Mouse (Mus musculus) intestine, postnatal 0 days (tissue): ENCODE measurements around the gene Gm48551. TPM values are rescaled to one million over a fixed set of nuclear protein-coding genes. Genes with fewer than 3 reads are reported as not detected.

ENCODE experiments used
- ATAC-seq: fragments of 200-750 bp; cut with Nextera tagmentation; 2 replicates; pipeline ENCODE4 v1.8.0; 2017; ENCODE audit warnings: mild to moderate bottlenecking, moderate TSS enrichment, moderate library complexity
- H3K27ac ChIP-seq: fragments of 300-500 bp; sonication (generic); 2 replicates; pipeline ENCODE4 v1.5.1; 2014; ENCODE audit warnings: mild to moderate bottlenecking, low read depth, low read length, moderate library complexity
- H3K27me3 ChIP-seq: fragments of 300-500 bp; sonication (generic); replicated peaks from 2 replicates; pipeline ENCODE4 v1.6.1; 2014; ENCODE audit warnings: low read length, mixed read lengths; ENCODE audit not compliant: control insufficient read depth, insufficient read depth
- H3K36me3 ChIP-seq: fragments of 300-500 bp; sonication (generic); 2 replicates; pipeline ENCODE4 v1.6.1; 2014; ENCODE audit warnings: mild to moderate bottlenecking, moderate library complexity; ENCODE audit not compliant: control insufficient read depth, insufficient read depth
- H3K4me1 ChIP-seq: fragments of 300-500 bp; sonication (generic); replicated peaks from 2 replicates; pipeline ENCODE4 v1.6.1; 2014; ENCODE audit warnings: antibody characterized with exemption, low read length, mixed read lengths; ENCODE audit not compliant: control insufficient read depth, insufficient read depth
- H3K4me2 ChIP-seq: fragments of 300-500 bp; sonication (generic); replicated peaks from 2 replicates; pipeline ENCODE4 v1.6.1; 2014; ENCODE audit warnings: low read depth, mild to moderate bottlenecking, moderate library complexity
- H3K4me3 ChIP-seq: fragments of 300-500 bp; sonication (generic); 2 replicates; pipeline ENCODE4 v1.5.1; 2014; ENCODE audit warnings: low read depth, low read length
- H3K9ac ChIP-seq: fragments of 300-500 bp; sonication (generic); 2 replicates; pipeline ENCODE4 v1.6.1; 2014; ENCODE audit warnings: mild to moderate bottlenecking, low read depth, low read length
- H3K9me3 ChIP-seq: fragments of 300-500 bp; sonication (generic); 2 replicates; pipeline ENCODE4 v1.6.1; 2016; ENCODE audit warnings: mixed run types; ENCODE audit not compliant: control insufficient read depth
- CTCF ChIP-seq: sonication (generic); IDR thresholded peaks from 2 replicates; pipeline ENCODE4 v1.5.1; 2016; ENCODE audit warnings: low read depth, mild to moderate bottlenecking, control low read depth, antibody characterized with exemption, moderate library complexity
- WGBS: fragments of 180-500 bp; shearing (Covaris S2); extraction: QIAGEN DNeasy Blood & Tissue Kit; methylation state at CpG from one replicate; pipeline ENCODE4 v1.1.7; 2014; 5-methylcytosine and 5-hydroxymethylcytosine counted together
- polyA plus RNA-seq: library from polyadenylated mRNA; unstranded; fragments of >200 nt; fragmentation: Nextera tagmentation; extraction: Ambion mirVana; gene quantifications from 2 replicates; pipeline ENCODE4 v1.2.1, GENCODE M21; 2015

The Gm48551 gene
- polyA plus RNA-seq, 1 experiment from 2014 or later: 0.76 TPM

DNA sequence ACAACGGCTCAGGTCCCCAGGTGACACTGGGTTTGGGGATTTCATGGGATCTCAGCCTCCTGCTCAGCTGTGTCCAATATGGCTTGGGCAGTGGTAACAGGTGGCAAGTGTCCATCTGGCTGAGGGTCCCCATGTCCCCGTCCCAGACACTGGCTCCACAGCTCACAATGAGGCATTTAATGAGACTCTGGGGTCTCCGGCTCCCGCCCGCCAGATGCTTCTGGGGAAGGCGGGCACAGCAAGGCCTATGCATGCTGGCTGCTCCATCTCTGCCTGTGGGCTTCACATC, 17.1 kb upstream of the Gm48551 start:
- Histone ChIP-seq H3K9me3 (no peaks in the 10 kb centered on the region), H3K4me1 (peaks cover 32% of the 10 kb centered on the region), H3K36me3 (peaks cover 67% of the 10 kb centered on the region), H3K4me3 (no peak overlapping the region), H3K9ac (no peak overlapping the region), H3K27me3 (no peaks in the 10 kb centered on the region), H3K4me2 (no peak overlapping the region), H3K27ac (no peak overlapping the region)
- TF ChIP-seq CTCF: no peak
- WGBS: 89% methylated on average over 6 of the region's 6 CpGs
- ATAC-seq: no peak

- no peak for TF ChIP-seq CTCF
- no peak for ATAC-seq
- Histone ChIP-seq H3K36me3 (peaks cover 46% of the 10 kb centered on the region), H3K4me1 (peaks cover 11% of the 10 kb centered on the region), H3K9me3 (no peaks in the 10 kb centered on the region), H3K27ac (no peak overlapping the region), H3K4me3 (no peak overlapping the region), H3K9ac (no peak overlapping the region), H3K27me3 (no peaks in the 10 kb centered on the region), H3K4me2 (no peak overlapping the region)
- 90% methylated on average over 10 of the region's 10 CpGs for WGBS
Observed at GRCm38 (mm10) chr10:81375322-81375721, 8.9 kb upstream of the Gm48551 start.

DNA sequence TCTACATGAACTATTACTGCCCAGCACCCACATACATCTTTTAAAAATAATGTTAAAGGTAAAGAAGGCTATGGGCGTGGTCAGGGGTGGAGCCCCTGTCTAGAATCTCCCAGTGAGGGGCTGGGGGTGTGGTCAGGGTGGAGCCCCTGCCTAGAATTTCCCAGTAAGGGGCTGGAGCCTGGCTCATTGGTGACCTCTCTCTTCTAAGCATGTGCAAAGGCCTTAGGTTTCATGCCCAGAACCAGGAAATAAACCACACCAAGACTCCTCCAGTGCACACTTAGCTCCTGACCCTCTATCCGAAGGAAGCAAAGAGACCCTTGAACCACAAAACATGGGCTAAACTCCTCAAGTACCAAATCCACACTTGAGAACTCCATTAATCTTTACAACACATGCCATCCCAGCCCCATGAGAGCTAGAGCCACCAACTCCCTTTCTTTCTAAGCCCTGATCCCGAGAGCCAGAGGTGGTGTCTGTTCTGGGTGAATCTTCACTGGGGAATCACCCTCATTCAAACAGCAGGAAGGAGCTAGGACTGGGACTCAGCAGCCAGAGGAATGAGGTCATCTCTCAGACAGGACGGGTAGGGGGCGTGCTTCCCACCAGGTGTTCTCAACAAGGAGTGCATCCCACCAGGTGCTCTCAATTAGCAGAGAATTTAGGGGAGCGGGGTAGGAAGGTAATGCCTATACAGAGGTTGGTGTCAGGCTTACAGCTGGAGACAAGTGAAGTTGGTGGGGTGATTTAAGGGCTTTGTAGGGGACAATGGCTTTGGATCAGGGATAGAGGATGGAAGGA, 7.5 kb upstream of the Gm48551 start:
- peaks cover 31% of the 10 kb centered on the region for H3K36me3 ChIP-seq
- no peaks in the 10 kb centered on the region for H3K9me3 ChIP-seq
- 0 out of 2 replicates have a peak overlapping the region, but pooled peaks have one; percentile 91 for H3K9ac ChIP-seq
- H3K4me1 ChIP-seq: peaks cover 11% of the 10 kb centered on the region
- peak; percentile 31; the same call in 1 of the 2 replicates for TF ChIP-seq CTCF
- peak overlapping the region; percentile 93 for H3K4me2 ChIP-seq
- no peaks in the 10 kb centered on the region for H3K27me3 ChIP-seq
- 17% methylated on average over 6 of the region's 6 CpGs for WGBS
- no peak for ATAC-seq
- H3K27ac ChIP-seq: no peak overlapping the region; the same call in 1 of the 2 replicates
- H3K4me3 ChIP-seq: peak overlapping the region; percentile 86

DNA sequence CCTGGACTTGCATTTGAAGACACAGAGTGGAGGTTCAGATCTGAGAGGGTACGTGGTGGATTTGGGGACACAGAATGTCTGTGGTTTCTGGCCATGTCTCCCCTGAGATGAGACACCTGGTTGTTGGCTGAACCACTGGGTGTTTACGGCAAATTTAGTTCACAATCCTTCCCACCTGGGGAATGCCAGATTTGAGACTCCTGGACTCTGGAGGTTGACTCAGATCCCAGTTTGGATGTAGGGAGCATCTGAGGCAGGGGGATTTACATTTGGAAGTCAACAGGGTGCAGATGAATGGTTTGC, 7.0 kb upstream of the Gm48551 start:
- no peak for ATAC-seq
- 29% methylated on average over 2 of the region's 2 CpGs for WGBS
- no peak overlapping the region; the same call in 1 of the 2 replicates for H3K27ac ChIP-seq
- peak overlapping the region; percentile 93 for H3K4me2 ChIP-seq
- H3K27me3 ChIP-seq: no peaks in the 10 kb centered on the region
- H3K9me3 ChIP-seq: no peaks in the 10 kb centered on the region
- TF ChIP-seq CTCF: no peak
- peaks cover 30% of the 10 kb centered on the region for H3K36me3 ChIP-seq
- peak overlapping the region; percentile 86 for H3K4me3 ChIP-seq
- H3K4me1 ChIP-seq: peaks cover 11% of the 10 kb centered on the region
- H3K9ac ChIP-seq: peak overlapping the region; percentile 91

DNA sequence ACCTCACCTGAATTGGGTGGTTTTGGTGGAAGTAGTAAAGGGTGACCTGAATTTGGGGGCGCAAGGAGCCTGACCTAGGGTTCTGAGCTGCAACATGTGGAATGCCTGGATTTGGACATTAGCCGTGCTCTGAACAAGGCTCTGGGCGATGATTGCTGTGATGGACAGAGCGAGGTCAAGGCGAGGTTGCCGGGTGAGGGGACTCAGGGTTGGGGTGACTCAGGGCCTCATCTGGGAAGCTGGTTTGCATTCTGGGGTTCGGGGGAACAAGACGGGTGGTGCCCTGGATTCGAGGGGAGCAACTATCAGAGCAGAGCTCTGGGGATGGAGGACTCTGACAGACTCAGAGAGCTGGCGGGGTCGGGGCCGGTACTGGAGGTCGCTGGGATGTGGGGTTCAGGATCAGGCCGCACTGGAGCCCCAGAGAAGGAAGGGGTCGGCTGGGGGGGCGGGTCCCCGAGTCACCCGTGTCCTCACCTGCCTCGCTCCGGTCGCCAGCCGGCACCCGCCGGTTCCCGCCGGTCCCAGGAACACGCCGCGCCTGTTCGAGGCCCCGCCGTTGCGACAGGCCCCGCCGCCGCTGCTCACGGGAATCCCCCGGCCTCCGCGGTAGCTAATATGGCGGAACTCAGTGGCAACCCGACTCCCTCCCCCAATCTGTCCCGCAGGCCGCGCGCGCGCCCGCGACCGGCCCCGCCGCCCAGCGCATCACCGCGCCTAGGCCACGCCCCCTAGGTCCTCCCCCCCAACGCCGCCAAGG, 6.3 kb upstream of the Gm48551 start, which contains the start of gene Fzr1:
TSS of gene Fzr1 (minus strand) at position 724 of the 760 bp plus-strand sequence.
- H3K9me3 ChIP-seq: no peaks in the 10 kb centered on the region
- H3K4me3 ChIP-seq: peak within 1 kb of the TSS; percentile 86
- H3K27ac ChIP-seq: peak within 1 kb of the TSS; percentile 75
- no peaks in the 10 kb centered on the region for H3K27me3 ChIP-seq
- H3K36me3 ChIP-seq: peaks cover 24% of the 10 kb centered on the region
- peaks cover 11% of the 10 kb centered on the region for H3K4me1 ChIP-seq
- H3K4me2 ChIP-seq: peak within 1 kb of the TSS; percentile 93
- no peak; the same call in 1 of the 2 replicates for ATAC-seq
- no peak for TF ChIP-seq CTCF
- H3K9ac ChIP-seq: peak within 1 kb of the TSS; percentile 91
- WGBS: 1% methylated on average over 42 of the region's 59 CpGs

- peak overlapping the region; percentile 93 for H3K4me2 ChIP-seq
- ATAC-seq: peak; percentile 89
- peaks cover 11% of the 10 kb centered on the region for H3K4me1 ChIP-seq
- H3K36me3 ChIP-seq: peaks cover 17% of the 10 kb centered on the region
- TF ChIP-seq CTCF: peak; percentile 26; the same call in 1 of the 2 replicates
- H3K4me3 ChIP-seq: peak overlapping the region; percentile 86
- H3K27me3 ChIP-seq: no peaks in the 10 kb centered on the region
- H3K9ac ChIP-seq: 0 out of 2 replicates have a peak overlapping the region, but pooled peaks have one; percentile 91
- H3K9me3 ChIP-seq: no peaks in the 10 kb centered on the region
- WGBS: under 1% methylated on average over 46 of the region's 46 CpGs
- H3K27ac ChIP-seq: peak overlapping the region; percentile 75; the same call in 1 of the 2 replicates
Observed at GRCm38 (mm10) chr10:81378553-81379182, 5.6 kb upstream of the Gm48551 start.
